Mouse (Mus musculus): ENCODE results near the gene Tmem174. TPM values are rescaled to one million over a fixed set of nuclear protein-coding genes. Genes with fewer than 3 reads are reported as not detected.

Tmem174 gene
- polyA plus RNA-seq (2012; rRNA removed; ENCODE audit: low replicate concordance), result 0.36 TPM in 1 of 2 replicates, not detected in the other

DNA sequence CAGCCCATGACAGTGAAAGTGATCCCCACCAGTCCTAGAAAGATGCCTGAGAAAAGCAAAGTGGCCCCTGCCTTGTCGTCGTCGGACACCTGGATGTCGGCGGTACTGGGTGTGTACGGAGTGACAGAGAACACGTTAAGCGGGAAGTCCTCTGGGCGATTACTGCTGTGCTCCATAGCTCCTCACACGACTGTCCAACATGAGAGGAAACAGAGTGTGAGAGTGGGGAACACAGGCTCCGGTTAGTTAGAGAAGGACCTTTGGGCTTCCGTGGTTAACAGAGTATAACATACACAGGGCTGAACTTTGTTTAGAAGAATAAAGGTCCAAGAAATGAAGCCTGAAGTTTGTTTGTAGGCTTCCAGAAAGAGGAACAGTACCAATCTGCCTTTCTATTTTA lies at the start of gene Tmem174:
Tmem174 (minus strand) TSS at position 266 of the 400 bp plus-strand sequence.

Other genes starting within 250 kb of the Tmem174 start
- 0.93 and 1.2 TPM in 2 replicates for gene Gm10320, start 145.4 kb downstream of the Tmem174 start, polyA plus RNA-seq (2012; rRNA removed; ENCODE audit: low replicate concordance)
- gene Tmem171, start 57.4 kb upstream of the Tmem174 start, polyA plus RNA-seq (2012; rRNA removed; ENCODE audit: low replicate concordance), result 25.3 and 30.7 TPM in 2 replicates
- gene Fcho2, start 178.0 kb upstream of the Tmem174 start, polyA plus RNA-seq (2012; rRNA removed; ENCODE audit: low replicate concordance), result 3.0 and 4.0 TPM in 2 replicates